Mouse (Mus musculus) hindbrain, embryonic 16.5 days (tissue): ENCODE measurements around the gene March9. TPM values are rescaled to one million over a fixed set of nuclear protein-coding genes. Genes with fewer than 3 reads are reported as not detected.

ENCODE experiments used
- ATAC-seq: fragments of 200-750 bp; cut with Nextera tagmentation; 2 replicates; pipeline ENCODE4 v1.8.0; 2017; ENCODE audit warnings: moderate TSS enrichment, moderate library complexity
- H3K27ac ChIP-seq: fragments of 300-500 bp; sonication (generic); 2 replicates; pipeline ENCODE4 v1.5.1; 2014; ENCODE audit warnings: low read depth, mild to moderate bottlenecking, control low read depth, low read length, moderate library complexity
- H3K27me3 ChIP-seq: fragments of 300-500 bp; sonication (generic); replicated peaks from 2 replicates; pipeline ENCODE4 v1.6.1; 2014; ENCODE audit warnings: low read length; ENCODE audit not compliant: control insufficient read depth, insufficient read depth
- H3K36me3 ChIP-seq: fragments of 300-500 bp; sonication (generic); 2 replicates; pipeline ENCODE4 v1.6.1; 2014; ENCODE audit warnings: mild to moderate bottlenecking, low read length, moderate library complexity, mixed read lengths; ENCODE audit not compliant: control insufficient read depth, insufficient read depth
- H3K4me1 ChIP-seq: fragments of 300-500 bp; sonication (generic); 2 replicates; pipeline ENCODE4 v1.6.1; 2014; ENCODE audit warnings: low read depth, low read length; ENCODE audit not compliant: control insufficient read depth, insufficient read depth
- H3K4me2 ChIP-seq: fragments of 300-500 bp; sonication (generic); 2 replicates; pipeline ENCODE4 v1.6.1; 2014; ENCODE audit warnings: mild to moderate bottlenecking, low read length, control low read depth, moderate library complexity
- H3K4me3 ChIP-seq: fragments of 300-500 bp; sonication (generic); 2 replicates; pipeline ENCODE4 v1.5.1; 2014; ENCODE audit warnings: mild to moderate bottlenecking, low read length, control low read depth, moderate library complexity
- H3K9ac ChIP-seq: fragments of 300-500 bp; sonication (generic); 2 replicates; pipeline ENCODE4 v1.6.1; 2014; ENCODE audit warnings: low read depth, mild to moderate bottlenecking, control low read depth, low read length, moderate library complexity
- H3K9me3 ChIP-seq: fragments of 300-500 bp; sonication (generic); 2 replicates; pipeline ENCODE4 v1.6.1; 2014; ENCODE audit warnings: mild to moderate bottlenecking, low read length, moderate library complexity; ENCODE audit not compliant: control insufficient read depth
- WGBS: fragments of 180-500 bp; shearing (Covaris S2); extraction: QIAGEN DNeasy Blood & Tissue Kit; methylation state at CpG from one replicate; pipeline ENCODE4 v1.1.7; 2014; 5-methylcytosine and 5-hydroxymethylcytosine counted together
- polyA plus RNA-seq: library from polyadenylated mRNA; unstranded; fragments of >200 nt; fragmentation: Nextera tagmentation; extraction: Ambion mirVana; gene quantifications from 2 replicates; pipeline ENCODE4 v1.2.1, GENCODE M21; 2015

The March9 gene
- polyA plus RNA-seq, 1 experiment from 2014 or later, result 5.2 TPM

- no peak overlapping the region for H3K4me3 ChIP-seq
- H3K27ac ChIP-seq, result no peak overlapping the region
- H3K9me3 ChIP-seq, result no peaks in the 10 kb centered on the region
- 85% methylated on average over 12 of the region's 12 CpGs for WGBS
- no peak overlapping the region for H3K9ac ChIP-seq
- no peaks in the 10 kb centered on the region for H3K36me3 ChIP-seq
- no peak for ATAC-seq
- H3K4me2 ChIP-seq, result no peak overlapping the region
- peaks cover 5% of the 10 kb centered on the region for H3K4me1 ChIP-seq
- peaks cover 4% of the 10 kb centered on the region for H3K27me3 ChIP-seq
Measured at GRCm38 (mm10) chr10:127036273-127036672, 23.7 kb downstream of the March9 start.

GRCm38 (mm10) chr10:127033301-127033741 lies 26.7 kb downstream of the March9 start:
- no peaks in the 10 kb centered on the region for H3K9me3 ChIP-seq
- no peak for ATAC-seq
- H3K27me3 ChIP-seq, result no peaks in the 10 kb centered on the region; the same call in 1 of the 2 replicates
- no peak overlapping the region for H3K4me2 ChIP-seq
- peaks cover 6% of the 10 kb centered on the region for H3K4me1 ChIP-seq
- H3K36me3 ChIP-seq, result peaks cover 3% of the 10 kb centered on the region; the same call in 1 of the 2 replicates
- no peak overlapping the region for H3K27ac ChIP-seq
- WGBS, result 86% methylated on average over 8 of the region's 8 CpGs
- H3K9ac ChIP-seq, result no peak overlapping the region
- H3K4me3 ChIP-seq, result no peak overlapping the region

GRCm38 (mm10) chr10:127030336-127031296 lies 29.4 kb downstream of the March9 start, which contains the start of gene Tsfm:
Tsfm (minus strand) TSS chr10:127030840.
- Histone ChIP-seq H3K4me1 (peaks cover 6% of the 10 kb centered on the region), H3K4me2 (peak within 1 kb of the TSS; percentile 84), H3K9me3 (no peaks in the 10 kb centered on the region), H3K27ac (peak within 1 kb of the TSS; percentile 83), H3K4me3 (peak within 1 kb of the TSS; percentile 93), H3K9ac (peak within 1 kb of the TSS; percentile 92), H3K27me3 (no peaks in the 10 kb centered on the region), H3K36me3 (peaks cover 11% of the 10 kb centered on the region)
- WGBS, result 6% methylated on average over 46 of the region's 56 CpGs
- ATAC-seq, result peak; percentile 89

GRCm38 (mm10) chr10:127018422-127018821 lies 41.6 kb downstream of the March9 start:
- H3K9me3 ChIP-seq, result no peaks in the 10 kb centered on the region
- no peaks in the 10 kb centered on the region for H3K4me1 ChIP-seq
- ATAC-seq, result no peak
- no peak overlapping the region for H3K4me2 ChIP-seq
- H3K9ac ChIP-seq, result no peak overlapping the region
- WGBS, result 76% methylated on average over 16 of the region's 16 CpGs
- no peak overlapping the region for H3K4me3 ChIP-seq
- H3K36me3 ChIP-seq, result peaks cover 6% of the 10 kb centered on the region
- H3K27ac ChIP-seq, result no peak overlapping the region
- H3K27me3 ChIP-seq, result no peaks in the 10 kb centered on the region

GRCm38 (mm10) chr10:127017071-127017470 lies 42.9 kb downstream of the March9 start:
- no peaks in the 10 kb centered on the region for H3K36me3 ChIP-seq
- no peaks in the 10 kb centered on the region for H3K9me3 ChIP-seq
- H3K4me1 ChIP-seq, result no peaks in the 10 kb centered on the region
- no peak overlapping the region for H3K4me2 ChIP-seq
- no peak overlapping the region for H3K27ac ChIP-seq
- no peak for ATAC-seq
- WGBS, result 36% methylated on average over 2 of the region's 2 CpGs
- no peak overlapping the region for H3K4me3 ChIP-seq
- no peak overlapping the region for H3K9ac ChIP-seq
- H3K27me3 ChIP-seq, result no peaks in the 10 kb centered on the region

- H3K4me3 ChIP-seq, result no peak overlapping the region
- 63% methylated on average over 5 of the region's 5 CpGs for WGBS
- no peaks in the 10 kb centered on the region for H3K27me3 ChIP-seq
- H3K27ac ChIP-seq, result no peak overlapping the region
- no peak overlapping the region for H3K9ac ChIP-seq
- H3K4me1 ChIP-seq, result no peaks in the 10 kb centered on the region
- no peak for ATAC-seq
- H3K4me2 ChIP-seq, result no peak overlapping the region
- H3K36me3 ChIP-seq, result no peaks in the 10 kb centered on the region
- H3K9me3 ChIP-seq, result no peaks in the 10 kb centered on the region
Measured at GRCm38 (mm10) chr10:127016488-127016887, 43.5 kb downstream of the March9 start.

Other genes starting within 250 kb of the March9 start
- gene Atp23, start 158.8 kb downstream of the March9 start, polyA plus RNA-seq, result 14.5 and 17.2 TPM in 2 replicates
- 13.7 and 18.1 TPM in 2 replicates for gene Ctdsp2, start 81.5 kb downstream of the March9 start, polyA plus RNA-seq
- gene Avil, start 59.5 kb downstream of the March9 start, polyA plus RNA-seq, result 3.7 and 7.0 TPM in 2 replicates
- 63.7 and 67.7 TPM in 2 replicates for gene Tsfm, start 29.3 kb downstream of the March9 start, polyA plus RNA-seq
- 23.2 and 24.2 TPM in 2 replicates for gene Mettl1, start 18.8 kb downstream of the March9 start, polyA plus RNA-seq
- 0.23 and 0.31 TPM in 2 replicates for gene Eef1akmt3, start 18.7 kb downstream of the March9 start, polyA plus RNA-seq
- gene Cyp27b1, start 11.9 kb downstream of the March9 start, polyA plus RNA-seq, result 0.12 and 0.18 TPM in 2 replicates
- gene Cdk4, start 3.4 kb upstream of the March9 start, polyA plus RNA-seq, result 669 and 724 TPM in 2 replicates
- gene Tspan31, start 10.1 kb upstream of the March9 start, polyA plus RNA-seq, result 123 TPM in 2 replicates
- gene Agap2, start 15.1 kb upstream of the March9 start, polyA plus RNA-seq, result 3.4 and 4.2 TPM in 2 replicates
- 135 and 138 TPM in 2 replicates for gene Os9, start 60.9 kb upstream of the March9 start, polyA plus RNA-seq
- 59.0 and 74.1 TPM in 2 replicates for gene B4galnt1, start 105.0 kb upstream of the March9 start, polyA plus RNA-seq
- 1.4 and 1.5 TPM in 2 replicates for gene Slc26a10, start 120.5 kb upstream of the March9 start, polyA plus RNA-seq
- 29.0 and 29.1 TPM in 2 replicates for gene Arhgef25, start 129.9 kb upstream of the March9 start, polyA plus RNA-seq
- 213 and 233 TPM in 2 replicates for gene Dtx3, start 135.5 kb upstream of the March9 start, polyA plus RNA-seq
- 20.5 and 20.7 TPM in 2 replicates for gene Pip4k2c, start 151.4 kb upstream of the March9 start, polyA plus RNA-seq
- 115 and 130 TPM in 2 replicates for gene Kif5a, start 203.2 kb upstream of the March9 start, polyA plus RNA-seq
- gene Dctn2, start 206.2 kb upstream of the March9 start, polyA plus RNA-seq, result 355 and 358 TPM in 2 replicates
- gene Mbd6, start 228.8 kb upstream of the March9 start, polyA plus RNA-seq, result 11.2 and 11.5 TPM in 2 replicates